Mouse (Mus musculus) CH12.LX (cell line): ENCODE results near the gene Gtpbp2. TPM values are rescaled to one million over a fixed set of nuclear protein-coding genes. Genes with fewer than 3 reads are reported as not detected.

Experiments used
- DNase-seq: peaks from one replicate; pipeline ENCODE4 v3.0.0-alpha.2; 2013; ENCODE audit errors: extremely low read depth
- H3K27ac ChIP-seq: 2 replicates; pipeline ENCODE4 v1.5.1; 2012; ENCODE audit warnings: low read depth, mild to moderate bottlenecking, control low read depth, moderate library complexity; ENCODE audit not compliant: insufficient read depth
- H3K27me3 ChIP-seq: replicated peaks from 2 replicates; pipeline ENCODE3; 2012; ENCODE audit warnings: inconsistent platforms
- H3K36me3 ChIP-seq, 2 experiments: replicated peaks in 1 of 2; 2 replicates each; pipeline versions ENCODE3 to v1.6.1; 2012; ENCODE audit warnings: inconsistent platforms in 1 of 2, low read length in 1 of 2, mild to moderate bottlenecking in 1 of 2, mixed read lengths in 1 of 2, moderate library complexity in 1 of 2; ENCODE audit not compliant: control insufficient read depth in 1 of 2, insufficient read depth in 1 of 2
- H3K4me1 ChIP-seq, 2 experiments: 2 replicates each; pipeline ENCODE4 v1.6.1; 2012; ENCODE audit warnings: inconsistent platforms in 1 of 2, moderate library complexity in 1 of 2; ENCODE audit not compliant: insufficient read depth in 2 of 2, control insufficient read depth in 1 of 2
- H3K4me2 ChIP-seq: 2 replicates; pipeline ENCODE4 v1.6.1; 2012; ENCODE audit warnings: low read depth, mild to moderate bottlenecking, control low read depth; ENCODE audit not compliant: poor library complexity, insufficient read depth, severe bottlenecking
- H3K4me3 ChIP-seq, 3 experiments: fragments of 150-350 bp in 1 of 3; sonication (generic) in 1 of 3; replicated peaks in 1 of 3; 2 replicates each; pipeline versions ENCODE3 to v1.5.1; 2011 to 2012; ENCODE audit warnings: low read depth in 2 of 3, low read length in 2 of 3, mild to moderate bottlenecking in 2 of 3, moderate library complexity in 2 of 3, control low read depth in 1 of 3, improper control_type of control experiment in 1 of 3, inconsistent platforms in 1 of 3, mixed read lengths in 1 of 3; ENCODE audit not compliant: poor library complexity in 1 of 3
- H3K79me2 ChIP-seq: replicated peaks from 2 replicates; pipeline ENCODE4 v1.6.1; 2012; ENCODE audit warnings: mild to moderate bottlenecking, moderate library complexity; ENCODE audit not compliant: control insufficient read depth, poor library complexity, insufficient read depth, severe bottlenecking; ENCODE audit errors: extremely low read depth
- H3K9ac ChIP-seq: 2 replicates; pipeline ENCODE4 v1.6.1; 2012; ENCODE audit warnings: low read depth, mild to moderate bottlenecking, control low read depth, moderate library complexity; ENCODE audit not compliant: insufficient read depth
- H3K9me3 ChIP-seq: replicated peaks from 2 replicates; pipeline ENCODE3; 2012; ENCODE audit warnings: low read length, inconsistent platforms, mixed read lengths
- BHLHE40 ChIP-seq: IDR thresholded peaks from 2 replicates; pipeline ENCODE4 v1.6.1; 2011; ENCODE audit warnings: mild to moderate bottlenecking, low read depth, low read length, improper control_type of control experiment
- CHD1 ChIP-seq: IDR thresholded peaks from 2 replicates; pipeline ENCODE4 v1.6.1; 2012; ENCODE audit warnings: low read depth, low read length, improper control_type of control experiment, inconsistent platforms
- E2F4 ChIP-seq: IDR thresholded peaks from 2 replicates; pipeline ENCODE4 v1.6.1; 2011; ENCODE audit warnings: low read depth, low read length, improper control_type of control experiment; ENCODE audit not compliant: insufficient replicate concordance
- GABPA ChIP-seq: IDR thresholded peaks from 2 replicates; pipeline ENCODE4 v1.6.1; 2012; ENCODE audit warnings: low read depth, low read length, improper control_type of control experiment, inconsistent platforms; ENCODE audit not compliant: insufficient replicate concordance
- HCFC1 ChIP-seq: IDR thresholded peaks from 2 replicates; pipeline ENCODE4 v1.6.1; 2012; ENCODE audit warnings: low read depth, mild to moderate bottlenecking, inconsistent platforms, low read length, improper control_type of control experiment
- IRF4 ChIP-seq: IDR thresholded peaks from 2 replicates; pipeline ENCODE4 v1.6.1; 2014; ENCODE audit warnings: low read depth, mild to moderate bottlenecking, inconsistent platforms, low read length, improper control_type of control experiment
- JUN ChIP-seq: IDR thresholded peaks from 2 replicates; pipeline ENCODE4 v1.6.1; 2011; ENCODE audit warnings: low read depth, mild to moderate bottlenecking, low read length, improper control_type of control experiment, moderate library complexity; ENCODE audit not compliant: insufficient read depth
- MAFK ChIP-seq: IDR thresholded peaks from 2 replicates; pipeline ENCODE4 v1.6.1; 2011; ENCODE audit warnings: low read length, improper control_type of control experiment; ENCODE audit not compliant: insufficient replicate concordance
- MYC ChIP-seq: IDR thresholded peaks from 2 replicates; pipeline ENCODE4 v1.6.1; 2011; ENCODE audit warnings: low read depth, mild to moderate bottlenecking, improper control_type of control experiment, low read length
- NRF1 ChIP-seq: IDR thresholded peaks from 2 replicates; pipeline ENCODE4 v1.6.1; 2014; ENCODE audit warnings: low read depth, mild to moderate bottlenecking, inconsistent platforms, low read length, improper control_type of control experiment, moderate library complexity
- PAX5 ChIP-seq: IDR thresholded peaks from 2 replicates; pipeline ENCODE4 v1.6.1; 2012; ENCODE audit warnings: low read length, inconsistent platforms, mixed read lengths
- POLR2A ChIP-seq: IDR thresholded peaks from 2 replicates; pipeline ENCODE4 v1.6.1; 2011; ENCODE audit warnings: low read depth, mild to moderate bottlenecking, improper control_type of control experiment, low read length
- POLR2AphosphoS2 ChIP-seq: IDR thresholded peaks from 2 replicates; pipeline ENCODE4 v1.6.1; 2011; ENCODE audit warnings: low read depth, low read length, improper control_type of control experiment
- RAD21 ChIP-seq: IDR thresholded peaks from 2 replicates; pipeline ENCODE4 v1.6.1; 2011; ENCODE audit warnings: low read depth, mild to moderate bottlenecking, low read length, improper control_type of control experiment, moderate library complexity
- SIN3A ChIP-seq: IDR thresholded peaks from 2 replicates; pipeline ENCODE4 v1.6.1; 2012; ENCODE audit warnings: low read length, improper control_type of control experiment, inconsistent platforms
- TBP ChIP-seq: conservative IDR thresholded peaks from 2 replicates; pipeline ENCODE4 v1.6.1; 2011; ENCODE audit warnings: low read depth, low read length, improper control_type of control experiment
- USF2 ChIP-seq: conservative IDR thresholded peaks from 2 replicates; pipeline ENCODE4 v1.6.1; 2011; ENCODE audit warnings: low read depth, low read length, improper control_type of control experiment
- ZNF384 ChIP-seq: IDR thresholded peaks from 2 replicates; pipeline ENCODE4 v1.6.1; 2012; ENCODE audit warnings: low read depth, low read length, improper control_type of control experiment, inconsistent platforms
- dilution Hi-C: fragments of 300-500 bp; cut with MboI; formaldehyde crosslinking; loops from 2 replicates; pipeline ENCODE4 v1.14.3; 2020; ENCODE audit warnings: low sequenced_read_pairs; ENCODE audit not compliant: extremely low pct_unique_long_range_greater_than_20kb, extremely low pct_ligation_motif_present
- in situ Hi-C: fragments of 300-500 bp; cut with MboI; formaldehyde crosslinking; loops from 3 replicates; pipeline ENCODE4 v1.14.3; 2019; ENCODE audit warnings: low sequenced_read_pairs, low pct_ligation_motif_present, low pct_unique_long_range_greater_than_20kb, mixed read lengths
- polyA plus RNA-seq: library from polyadenylated mRNA; unstranded; fragments of >175 nt; gene quantifications from 2 replicates; pipeline ENCODE4 v1.2.1, GENCODE M21; 2012; ENCODE audit warnings: low read depth; ENCODE audit not compliant: insufficient read length
- total RNA-seq, 2 experiments: library from RNA; depleted of rRNA; stranded (reverse); fragments of 300-350 nt in 1 of 2; fragments of >200 nt in 1 of 2; gene quantifications; 2 replicates each; pipeline ENCODE4 v1.2.3; 2012 to 2014

The Gtpbp2 gene
- total and polyA plus RNA-seq, 3 experiments: 14.9 to 104 (median 20.8) TPM

- no peak for TF ChIP-seq MYC
- no peak for TF ChIP-seq USF2
- no peak for TF ChIP-seq BHLHE40
- TF ChIP-seq CHD1: no peak
- TF ChIP-seq HCFC1: no peak
- TF ChIP-seq POLR2A: no peak
- no peak for TF ChIP-seq TBP
- TF ChIP-seq NRF1: no peak
- TF ChIP-seq POLR2AphosphoS2: no peak
- no peak for TF ChIP-seq MAFK
- no peak for TF ChIP-seq JUN
- TF ChIP-seq SIN3A: no peak
- Histone ChIP-seq H3K9me3 (no peaks in the 10 kb centered on the region), H3K4me3 (no peak overlapping the region), H3K27ac (no peak overlapping the region), H3K27me3 (no peaks in the 10 kb centered on the region), H3K79me2 (no peaks in the 10 kb centered on the region), H3K4me1 (no peaks in the 10 kb centered on the region), H3K9ac (no peak overlapping the region), H3K36me3 (peaks cover 86 to 89% of the 10 kb centered on the region in 2 experiments), H3K4me2 (no peak overlapping the region)
- dilution Hi-C loops (no loop called here), in situ Hi-C loops (no loop called here)
- DNase-seq: no peak
These were observed 36.7 kb upstream of the Gtpbp2 start for GRCm38 (mm10) chr17:46123953-46124700.

GRCm38 (mm10) chr17:46126608-46127007 lies 34.2 kb upstream of the Gtpbp2 start:
- dilution Hi-C loops (no loop called here), in situ Hi-C loops (no loop called here)
- no peak for TF ChIP-seq ZNF384
- no peak for TF ChIP-seq MYC
- no peak for TF ChIP-seq E2F4
- no peak for TF ChIP-seq PAX5
- TF ChIP-seq RAD21: no peak
- TF ChIP-seq GABPA: no peak
- TF ChIP-seq POLR2A: no peak
- TF ChIP-seq NRF1: no peak
- no peak for TF ChIP-seq HCFC1
- TF ChIP-seq IRF4: no peak
- no peak for TF ChIP-seq MAFK
- H3K27ac ChIP-seq: no peak overlapping the region
- H3K9me3 ChIP-seq: no peaks in the 10 kb centered on the region
- no peak overlapping the region for H3K4me3 ChIP-seq
- no peak overlapping the region for H3K4me2 ChIP-seq
- peaks cover 79 to 92% of the 10 kb centered on the region in 2 experiments for H3K36me3 ChIP-seq
- no peak overlapping the region for H3K9ac ChIP-seq
- no peak for DNase-seq
- no peaks in the 10 kb centered on the region for H3K79me2 ChIP-seq
- H3K4me1 ChIP-seq: no peaks in the 10 kb centered on the region
- no peaks in the 10 kb centered on the region for H3K27me3 ChIP-seq
